Mouse (Mus musculus): ENCODE measurements around the gene Wfdc3. TPM values are rescaled to one million over a fixed set of nuclear protein-coding genes. Genes with fewer than 3 reads are reported as not detected.
A peak's percentile ranks its signal among the peaks of the same experiment; 100 is the strongest.
"Not testable (repeated sequence)": the region's sequence is repeated elsewhere in the genome, so short reads cannot be mapped to it uniquely, and the experiment has no call there.

Wfdc3 gene
- total and polyA plus RNA-seq, 3 experiments = 0.17 to 0.32 (median 0.24) TPM

DNA sequence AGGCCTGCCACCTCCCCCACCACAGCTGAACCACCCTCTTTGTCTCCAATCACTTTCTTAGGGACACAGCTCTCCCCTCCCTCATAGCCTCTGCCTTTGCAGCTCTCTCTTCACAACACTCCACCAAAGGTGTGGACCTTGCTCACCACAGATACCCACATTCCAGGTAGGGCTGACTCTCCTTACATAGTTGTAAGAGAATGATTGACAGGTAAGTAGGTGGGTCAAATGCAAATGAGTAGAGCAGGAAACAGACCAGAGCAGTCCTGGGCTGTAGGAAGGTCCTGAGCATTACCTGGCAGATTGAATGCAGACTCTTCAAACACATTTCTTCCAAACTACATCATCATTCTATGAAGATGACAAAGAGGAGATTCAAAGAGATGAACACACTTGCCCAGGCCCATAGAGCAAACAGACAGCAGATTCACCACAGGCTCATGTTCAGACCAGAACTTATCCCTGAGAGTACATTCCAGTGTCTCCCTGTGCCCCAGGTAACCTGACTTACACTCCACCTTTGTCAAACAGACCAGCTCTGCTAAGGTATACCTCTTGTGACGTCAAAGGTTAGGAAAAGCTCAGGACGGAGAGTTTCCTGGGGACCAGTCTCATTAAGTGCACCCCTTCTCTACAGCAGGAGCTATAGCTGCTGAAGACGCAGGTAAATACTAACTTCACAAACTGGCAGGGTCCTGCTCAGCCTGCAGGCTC is 8.2 kb downstream of the Wfdc3 start:
- DNase-seq = no peak

DNA sequence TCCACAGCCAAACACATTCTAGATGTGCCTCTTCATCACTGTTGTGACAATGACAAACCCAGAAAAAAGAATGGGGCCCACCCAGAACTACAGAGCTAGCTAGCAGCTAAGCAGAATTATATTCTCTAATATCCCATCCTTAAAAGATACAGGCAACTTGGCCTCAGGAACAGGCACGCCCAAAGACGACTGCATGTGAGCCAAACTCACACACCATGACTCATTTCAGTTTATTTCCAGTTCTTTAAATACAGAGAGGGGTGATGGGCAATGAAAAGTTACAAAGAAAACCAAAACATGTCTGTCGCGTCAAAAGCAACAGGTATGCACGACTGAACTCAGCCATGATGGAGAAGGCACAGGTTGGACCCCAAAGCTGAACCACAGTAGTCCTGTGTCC is 10.3 kb downstream of the Wfdc3 start:
- no peak for DNase-seq

DNA sequence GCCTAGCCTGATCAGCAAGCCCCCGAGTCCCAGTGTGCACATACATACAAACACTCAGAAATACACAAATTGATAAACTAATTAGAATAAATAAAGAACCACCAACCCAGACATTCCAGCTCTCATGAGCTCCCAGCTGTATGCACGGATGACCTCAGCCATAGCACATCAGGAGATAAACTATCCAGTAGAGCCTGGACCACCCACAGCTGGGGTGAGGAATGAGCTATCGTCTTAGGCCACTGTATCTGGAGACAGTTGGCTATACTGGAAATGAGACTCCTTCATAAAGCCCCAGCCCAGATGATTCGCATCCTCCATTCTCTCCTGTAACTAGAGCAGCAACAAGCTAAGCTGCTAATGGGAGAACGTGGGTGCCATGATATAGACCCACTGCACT is 10.9 kb downstream of the Wfdc3 start:
- no peak for DNase-seq

DNA sequence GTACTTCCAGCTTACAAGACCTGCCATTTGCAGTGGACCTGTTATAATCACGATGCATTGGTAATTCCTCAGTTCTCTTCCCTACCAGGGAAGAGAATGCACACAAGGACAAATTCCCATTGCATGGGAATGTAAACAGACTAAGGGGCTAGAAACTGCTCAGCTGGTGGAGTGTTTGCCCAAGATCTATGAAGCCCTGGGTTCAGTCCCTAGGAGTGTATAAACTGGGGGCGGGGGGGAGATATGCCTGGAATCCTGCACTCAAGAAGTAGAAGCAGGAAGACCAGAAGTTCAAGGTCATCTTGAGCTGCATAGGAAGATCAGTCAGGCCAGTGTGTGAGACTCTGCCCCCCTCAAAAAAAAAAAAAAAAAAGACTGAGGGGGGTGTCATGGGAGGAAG is 12.5 kb downstream of the Wfdc3 start:
- DNase-seq = no peak

DNA sequence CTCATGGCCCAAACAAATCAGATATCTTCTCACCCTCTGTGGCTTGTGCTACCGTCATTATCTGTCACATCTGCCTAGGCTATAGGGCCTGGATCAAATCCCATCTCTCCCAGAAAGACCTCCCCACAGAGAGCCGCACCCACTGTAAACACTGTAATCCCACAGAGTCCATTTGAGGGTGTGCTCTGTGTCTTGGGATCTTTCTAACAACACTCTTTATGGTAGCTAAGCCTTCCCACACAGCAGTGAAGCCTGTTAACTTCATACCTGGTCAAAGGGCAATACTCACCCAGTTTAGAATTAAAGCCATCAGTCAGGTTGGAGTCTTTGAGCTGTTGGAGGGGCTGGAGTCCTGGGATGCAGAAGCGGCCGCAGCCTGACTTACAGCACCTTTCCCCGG is 14.0 kb downstream of the Wfdc3 start:
- DNase-seq = no peak

DNA sequence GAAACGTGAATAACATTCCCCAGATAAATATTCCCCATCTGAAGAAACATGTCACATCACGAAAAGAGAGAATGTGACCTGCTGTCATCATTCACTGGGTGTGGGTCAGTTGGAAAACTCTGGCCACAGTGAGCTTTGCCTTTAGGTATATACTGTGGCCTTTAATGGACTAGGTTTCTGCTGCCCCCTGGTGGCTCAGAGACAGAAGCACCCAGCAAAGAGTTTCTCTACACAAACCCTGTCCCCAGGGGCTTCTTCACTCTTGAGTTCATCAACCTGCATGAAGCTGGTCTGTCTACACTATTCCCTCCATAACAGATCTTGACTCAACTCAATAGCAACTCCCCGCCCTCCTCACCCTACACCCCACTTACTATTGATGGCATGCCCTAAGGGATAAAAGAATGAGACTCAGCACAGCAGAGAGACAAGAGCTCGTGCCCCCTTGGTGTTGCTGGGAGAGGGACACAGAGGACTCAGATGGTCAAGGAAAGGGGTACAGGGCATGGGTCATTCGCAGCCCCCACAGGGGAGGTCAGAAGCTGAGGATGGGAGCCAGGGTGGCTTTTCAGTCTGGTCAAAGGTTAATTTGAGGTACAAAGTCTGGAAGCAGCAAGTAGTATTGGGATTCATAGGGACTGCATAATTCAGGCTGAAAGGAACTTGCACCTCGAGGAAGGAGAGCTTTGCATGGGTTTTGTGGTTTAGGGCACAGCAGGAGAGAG is 19.7 kb downstream of the Wfdc3 start:
- peak; percentile 62 for DNase-seq

DNA sequence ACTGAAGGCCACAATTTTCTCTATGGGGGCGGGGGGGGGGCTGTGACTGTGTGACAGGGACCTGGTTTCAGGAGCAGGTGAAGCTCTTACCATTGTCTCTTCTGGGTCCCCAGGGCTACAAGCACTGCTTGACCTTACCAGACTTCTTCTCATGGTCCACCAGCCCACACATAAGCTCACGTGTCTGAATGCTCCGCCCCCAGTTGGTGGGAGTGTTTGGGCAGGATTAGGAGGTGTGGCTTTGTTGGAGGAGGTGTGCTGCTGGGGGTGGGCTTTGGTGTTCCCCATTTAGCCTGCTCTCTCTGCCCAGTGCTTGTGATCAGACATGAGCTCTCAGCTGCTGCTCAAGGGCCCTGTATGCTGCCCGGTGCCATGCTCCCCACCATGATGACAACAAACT is 22.5 kb downstream of the Wfdc3 start:
- no peak for DNase-seq

DNA sequence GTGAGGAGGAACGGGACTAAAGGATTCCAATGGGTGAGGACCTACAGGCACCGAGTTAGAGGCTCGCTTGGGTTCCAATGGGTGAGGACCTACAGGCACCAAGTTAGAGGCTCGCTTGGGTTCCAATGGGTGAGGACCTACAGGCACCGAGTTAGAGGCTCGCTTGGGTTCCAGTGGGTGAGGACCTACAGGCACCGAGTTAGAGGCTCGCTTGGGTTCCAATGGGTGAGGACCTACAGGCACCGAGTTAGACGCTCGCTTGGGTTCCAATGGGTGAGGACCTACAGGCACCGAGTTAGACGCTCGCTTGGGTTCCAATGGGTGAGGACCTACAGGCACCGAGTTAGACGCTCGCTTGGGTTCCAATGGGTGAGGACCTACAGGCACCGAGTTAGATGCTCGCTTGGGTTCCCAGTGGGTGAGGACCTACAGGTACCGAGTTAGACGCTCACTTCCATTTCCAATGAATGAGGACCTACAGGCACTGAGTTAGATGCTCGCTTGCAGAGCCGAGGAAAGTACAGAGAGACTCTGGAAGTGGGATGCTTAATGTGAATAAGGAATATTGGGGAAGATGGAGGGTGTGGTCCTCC is 29.4 kb downstream of the Wfdc3 start:
- not testable (repeated sequence) for DNase-seq

DNA sequence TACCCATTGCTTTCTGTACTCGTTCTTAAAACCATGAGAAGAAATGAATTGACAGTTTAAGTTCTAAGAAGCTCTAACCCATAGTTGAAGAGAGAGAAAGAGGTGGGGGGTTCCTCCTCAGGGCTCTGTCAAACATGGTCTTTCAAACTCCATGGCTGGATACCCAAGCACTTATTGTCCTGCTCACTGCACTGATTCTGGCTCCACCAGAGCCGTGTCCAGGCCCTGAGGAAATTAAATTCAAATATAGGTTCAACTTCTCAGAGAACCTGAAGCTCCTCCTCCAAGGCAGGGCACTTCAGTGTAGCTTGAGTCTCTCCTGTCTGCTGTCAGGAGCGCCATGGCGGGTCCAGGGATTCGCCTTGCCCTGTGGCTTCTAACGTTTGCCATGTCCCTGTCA is 30.7 kb downstream of the Wfdc3 start, which contains the start of gene Spint5:
TSS of gene Spint5 (plus strand) at position 301 of the 400 bp plus-strand sequence.
- DNase-seq = no peak

DNA sequence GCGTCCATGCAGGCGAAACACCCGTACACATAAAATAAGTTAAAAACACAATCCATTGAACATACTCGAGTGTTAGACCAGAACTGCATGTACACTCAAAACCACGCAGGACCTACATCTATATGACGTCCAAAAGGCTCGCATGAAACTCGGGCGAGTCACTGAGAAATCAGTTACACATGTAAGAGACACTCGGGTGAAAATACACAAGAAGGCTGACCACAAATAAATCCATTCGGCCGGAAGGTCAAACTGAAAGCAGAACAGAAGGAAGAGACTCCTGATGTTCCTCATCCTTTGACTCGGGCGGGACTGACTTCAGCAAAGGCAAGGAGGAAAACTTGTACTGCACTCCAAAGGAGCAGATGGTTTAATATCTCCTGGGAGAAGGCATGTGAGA is 39.7 kb downstream of the Wfdc3 start:
- no peak for DNase-seq

DNA sequence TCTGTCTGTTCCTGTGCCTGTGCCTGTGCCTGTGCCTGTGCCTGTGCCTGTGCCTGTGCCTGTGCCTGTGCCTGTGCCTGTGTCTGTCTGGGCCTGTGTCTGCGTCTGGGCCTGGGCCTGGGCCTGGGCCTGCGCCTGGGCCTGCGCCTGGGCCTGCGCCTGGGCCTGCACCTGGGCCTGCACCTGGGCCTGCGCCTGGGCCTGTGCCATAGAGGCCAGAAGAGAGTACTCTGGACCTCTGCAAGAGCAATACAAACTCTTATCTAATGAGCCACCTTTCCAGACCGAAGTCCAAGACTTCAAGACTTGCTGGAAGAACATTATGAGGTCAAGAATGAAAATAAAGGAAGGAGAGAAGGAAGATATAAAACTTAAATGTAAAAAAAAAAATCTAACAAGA is 40.4 kb downstream of the Wfdc3 start:
- no peak for DNase-seq

DNA sequence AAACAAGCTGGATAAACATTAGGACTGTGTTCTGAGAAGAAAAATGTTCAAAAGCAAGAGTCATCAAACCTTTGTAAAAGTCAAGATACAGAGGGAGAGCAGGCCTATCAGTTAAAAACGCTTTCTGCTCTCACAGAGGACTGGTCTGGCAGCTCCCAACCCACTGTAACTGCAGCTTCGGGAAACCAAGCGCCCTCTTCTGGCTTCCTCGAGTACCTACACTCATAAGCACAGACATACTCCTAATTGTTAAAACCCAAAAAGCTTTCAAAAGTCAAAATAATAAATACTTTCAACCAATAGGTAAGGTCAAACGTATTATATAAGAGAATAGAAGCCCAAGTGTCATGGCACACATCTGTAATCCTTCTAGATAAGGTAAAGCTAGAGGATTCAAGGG is 41.5 kb downstream of the Wfdc3 start:
- DNase-seq = no peak

DNA sequence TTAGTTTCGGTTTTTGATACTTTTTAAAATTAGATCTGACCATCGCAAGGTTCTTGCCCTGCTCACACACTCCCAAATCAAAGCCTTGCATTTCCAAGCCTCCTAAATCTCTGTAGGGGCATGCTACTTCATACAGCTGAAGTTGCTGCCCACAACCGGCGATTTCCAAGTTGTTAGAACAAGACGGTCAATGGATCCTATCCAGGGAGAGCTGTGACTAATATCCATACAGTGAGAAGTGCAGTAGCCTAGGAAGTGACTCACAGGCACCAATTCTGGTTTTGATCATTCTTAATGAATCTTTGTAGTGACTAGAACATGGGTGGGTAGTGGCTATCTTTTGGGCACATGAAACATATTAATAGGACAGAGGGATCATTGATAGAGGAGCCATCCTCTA is 44.0 kb downstream of the Wfdc3 start:
- no peak for DNase-seq

DNA sequence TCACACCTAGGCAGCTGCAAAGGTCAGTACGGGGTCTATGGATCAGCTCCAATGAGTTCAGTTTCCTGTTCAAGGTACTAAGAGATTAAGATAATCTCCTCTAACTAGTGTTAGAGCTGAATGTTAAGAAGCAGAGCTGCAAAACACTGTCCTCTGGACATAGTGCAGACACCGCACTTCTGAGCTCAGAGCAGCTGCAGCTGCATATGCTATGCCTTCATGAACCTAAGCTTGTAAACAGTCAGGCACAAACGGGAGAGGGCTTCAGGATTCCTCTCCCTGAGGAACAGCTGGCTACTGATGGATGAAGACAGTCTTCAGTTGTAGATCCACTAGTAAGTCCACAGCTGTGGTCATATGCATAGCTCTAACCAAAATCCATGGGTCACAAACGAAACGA is 44.8 kb downstream of the Wfdc3 start:
- no peak for DNase-seq

DNA sequence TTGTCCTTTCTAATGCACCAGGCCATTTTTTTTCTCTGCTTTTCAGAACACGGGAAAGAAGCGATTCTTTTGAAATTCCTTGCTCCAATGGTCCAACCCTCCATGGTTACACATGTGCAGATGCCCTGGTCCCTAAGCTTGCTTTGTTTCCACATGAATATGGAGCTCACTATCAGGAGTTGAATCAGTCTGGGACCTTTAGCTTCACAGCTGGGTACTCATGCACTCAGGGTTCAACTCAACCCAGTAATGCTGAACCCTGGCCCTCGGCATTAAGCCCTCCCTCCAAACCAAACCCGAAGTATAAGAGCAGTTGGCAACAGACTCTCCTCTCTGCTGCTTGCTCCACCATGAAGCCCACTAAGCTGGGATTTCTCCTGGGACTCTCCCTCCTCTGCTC is 47.5 kb downstream of the Wfdc3 start, which contains the start of gene Spint4:
TSS of gene Spint4 (plus strand) at position 301 of the 400 bp plus-strand sequence.
- no peak for DNase-seq

DNA sequence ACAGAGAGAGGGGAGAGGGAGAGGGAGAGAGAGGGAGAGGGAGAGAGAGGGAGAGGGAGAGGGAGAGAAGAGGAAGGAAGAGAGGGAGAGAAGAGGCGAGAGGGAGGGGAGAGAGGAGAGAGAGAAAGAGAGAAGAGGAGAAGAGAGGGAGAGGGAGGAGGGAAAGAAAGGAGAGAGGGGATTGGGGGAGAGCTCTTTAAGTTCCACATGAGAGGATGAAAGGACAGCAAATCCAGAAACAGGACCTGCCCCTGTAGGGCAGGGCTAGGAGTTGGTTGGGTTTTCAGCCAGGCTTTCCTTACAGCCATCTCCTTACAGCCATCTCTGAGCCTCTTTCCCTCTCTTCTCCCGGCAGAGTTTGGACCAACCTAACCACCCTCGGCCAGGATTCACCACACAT is 60.9 kb downstream of the Wfdc3 start, which contains the start of gene Wfdc13:
TSS of gene Wfdc13 (plus strand) at position 301 of the 400 bp plus-strand sequence.
- no peak for DNase-seq

Other genes starting within 250 kb of the Wfdc3 start
- 10 to 100 TPM; 72.7 to 98.8 TPM for gene Pigt, start 248.4 kb downstream of the Wfdc3 start, total RNA-seq (2021)
- 216 and 218 TPM in 2 replicates for gene Pigt, start 248.4 kb downstream of the Wfdc3 start, polyA plus RNA-seq (2012; rRNA removed)
- not detected for gene Wfdc2, start 183.5 kb downstream of the Wfdc3 start, total RNA-seq (2021)
- gene Wfdc2, start 183.5 kb downstream of the Wfdc3 start, polyA plus RNA-seq (2012; rRNA removed) = 0.51 and 0.73 TPM in 2 replicates
- not detected for gene Spint3, start 172.5 kb downstream of the Wfdc3 start, total RNA-seq (2021)
- not detected in 2 replicates for gene Spint3, start 172.5 kb downstream of the Wfdc3 start, polyA plus RNA-seq (2012; rRNA removed)
- under 1 TPM in 1 of 2 experiments, not detected in 1; 0.52 TPM for gene Wfdc6a, start 160.5 kb downstream of the Wfdc3 start, total RNA-seq (2021)
- gene Wfdc6a, start 160.5 kb downstream of the Wfdc3 start, polyA plus RNA-seq (2012; rRNA removed) = 0.62 and 1.0 TPM in 2 replicates
- not detected for gene Eppin, start 152.3 kb downstream of the Wfdc3 start, total RNA-seq (2021)
- gene Eppin, start 152.3 kb downstream of the Wfdc3 start, polyA plus RNA-seq (2012; rRNA removed) = 0.29 TPM in 1 of 2 replicates, not detected in the other
- not detected for gene Wfdc6b, start 132.4 kb downstream of the Wfdc3 start, total RNA-seq (2021)
- gene Wfdc6b, start 132.4 kb downstream of the Wfdc3 start, polyA plus RNA-seq (2012; rRNA removed) = not detected in 2 replicates
- gene Wfdc8, start 132.3 kb downstream of the Wfdc3 start, total RNA-seq (2021) = not detected
- 0.07 and 1.8 TPM in 2 replicates for gene Wfdc8, start 132.3 kb downstream of the Wfdc3 start, polyA plus RNA-seq (2012; rRNA removed)
- not detected for gene Wfdc16, start 107.1 kb downstream of the Wfdc3 start, total RNA-seq (2021)
- gene Wfdc16, start 107.1 kb downstream of the Wfdc3 start, polyA plus RNA-seq (2012; rRNA removed) = not detected in 2 replicates
- gene Wfdc10, start 89.9 kb downstream of the Wfdc3 start, total RNA-seq (2021) = not detected
- gene Wfdc10, start 89.9 kb downstream of the Wfdc3 start, polyA plus RNA-seq (2012; rRNA removed) = not detected in 2 replicates
- not detected for gene Wfdc9, start 89.3 kb downstream of the Wfdc3 start, total RNA-seq (2021)
- not detected in 2 replicates for gene Wfdc9, start 89.3 kb downstream of the Wfdc3 start, polyA plus RNA-seq (2012; rRNA removed)
- not detected for gene Wfdc11, start 71.8 kb downstream of the Wfdc3 start, total RNA-seq (2021)
- gene Wfdc11, start 71.8 kb downstream of the Wfdc3 start, polyA plus RNA-seq (2012; rRNA removed) = not detected in 2 replicates
- not detected for gene Wfdc13, start 60.8 kb downstream of the Wfdc3 start, total RNA-seq (2021)
- 0.13 TPM in 1 of 2 replicates, not detected in the other for gene Wfdc13, start 60.8 kb downstream of the Wfdc3 start, polyA plus RNA-seq (2012; rRNA removed)
- not detected for gene Spint4, start 47.4 kb downstream of the Wfdc3 start, total RNA-seq (2021)
- gene Spint4, start 47.4 kb downstream of the Wfdc3 start, polyA plus RNA-seq (2012; rRNA removed) = not detected in 2 replicates
- gene Spint5, start 30.6 kb downstream of the Wfdc3 start, total RNA-seq (2021) = not detected
- not detected in 2 replicates for gene Spint5, start 30.6 kb downstream of the Wfdc3 start, polyA plus RNA-seq (2012; rRNA removed)
- gene Dnttip1, start 52 bp upstream of the Wfdc3 start, total RNA-seq (2021) = 10 to 100 TPM; 34.9 to 41.8 TPM
- 29.7 and 44.4 TPM in 2 replicates for gene Dnttip1, start 52 bp upstream of the Wfdc3 start, polyA plus RNA-seq (2012; rRNA removed)
- 1 to 10 TPM; 2.5 to 5.2 TPM for gene Ube2c, start 24.0 kb upstream of the Wfdc3 start, total RNA-seq (2021)
- 7.1 and 9.1 TPM in 2 replicates for gene Ube2c, start 24.0 kb upstream of the Wfdc3 start, polyA plus RNA-seq (2012; rRNA removed)
- gene Tnnc2, start 34.0 kb upstream of the Wfdc3 start, total RNA-seq (2021) = not detected
- not detected in 2 replicates for gene Tnnc2, start 34.0 kb upstream of the Wfdc3 start, polyA plus RNA-seq (2012; rRNA removed)
- gene Snx21, start 39.9 kb upstream of the Wfdc3 start, total RNA-seq (2021) = 10 to 100 TPM; 26.5 to 43.1 TPM
- gene Snx21, start 39.9 kb upstream of the Wfdc3 start, polyA plus RNA-seq (2012; rRNA removed) = 109 and 111 TPM in 2 replicates
- gene Acot8, start 59.0 kb upstream of the Wfdc3 start, total RNA-seq (2021) = 10 to 100 TPM; 28.3 to 30.4 TPM
- gene Acot8, start 59.0 kb upstream of the Wfdc3 start, polyA plus RNA-seq (2012; rRNA removed) = 59.2 and 64.4 TPM in 2 replicates
- 1 to 10 TPM; 3.5 to 5.7 TPM for gene Zswim3, start 59.2 kb upstream of the Wfdc3 start, total RNA-seq (2021)
- 2.3 and 2.5 TPM in 2 replicates for gene Zswim3, start 59.2 kb upstream of the Wfdc3 start, polyA plus RNA-seq (2012; rRNA removed)
- 10 to 100 TPM; 11.0 to 11.7 TPM for gene Zswim1, start 76.8 kb upstream of the Wfdc3 start, total RNA-seq (2021)
- 19.7 and 21.8 TPM in 2 replicates for gene Zswim1, start 76.8 kb upstream of the Wfdc3 start, polyA plus RNA-seq (2012; rRNA removed)
- not detected for gene Spata25, start 82.6 kb upstream of the Wfdc3 start, total RNA-seq (2021)
- not detected in 2 replicates for gene Spata25, start 82.6 kb upstream of the Wfdc3 start, polyA plus RNA-seq (2012; rRNA removed)
- gene Ctsa, start 86.9 kb upstream of the Wfdc3 start, total RNA-seq (2021) = 100 to 1,000 TPM; 114 to 124 TPM
- 304 and 353 TPM in 2 replicates for gene Ctsa, start 86.9 kb upstream of the Wfdc3 start, polyA plus RNA-seq (2012; rRNA removed)
- gene Neurl2, start 87.5 kb upstream of the Wfdc3 start, total RNA-seq (2021) = 1 to 10 TPM; 1.4 to 2.7 TPM
- 5.6 and 6.7 TPM in 2 replicates for gene Neurl2, start 87.5 kb upstream of the Wfdc3 start, polyA plus RNA-seq (2012; rRNA removed)
- 10 to 100 TPM; 21.1 to 36.6 TPM for gene Pltp, start 111.8 kb upstream of the Wfdc3 start, total RNA-seq (2021)
- 63.9 and 72.0 TPM in 2 replicates for gene Pltp, start 111.8 kb upstream of the Wfdc3 start, polyA plus RNA-seq (2012; rRNA removed)
- gene Pcif1, start 133.4 kb upstream of the Wfdc3 start, total RNA-seq (2021) = 10 to 100 TPM; 45.1 to 51.6 TPM
- 66.3 and 67.2 TPM in 2 replicates for gene Pcif1, start 133.4 kb upstream of the Wfdc3 start, polyA plus RNA-seq (2012; rRNA removed)
- gene Zfp335, start 165.8 kb upstream of the Wfdc3 start, total RNA-seq (2021) = 10 to 100 TPM; 16.7 to 21.9 TPM
- 37.4 TPM in 2 replicates for gene Zfp335, start 165.8 kb upstream of the Wfdc3 start, polyA plus RNA-seq (2012; rRNA removed)
- gene Mmp9, start 194.8 kb upstream of the Wfdc3 start, total RNA-seq (2021) = 1 to 10 TPM; 1.4 to 2.1 TPM
- 1.6 and 3.4 TPM in 2 replicates for gene Mmp9, start 194.8 kb upstream of the Wfdc3 start, polyA plus RNA-seq (2012; rRNA removed)
- 1 to 10 TPM; 3.5 to 5.4 TPM for gene Slc12a5, start 214.9 kb upstream of the Wfdc3 start, total RNA-seq (2021)
- 21.4 and 27.6 TPM in 2 replicates for gene Slc12a5, start 214.9 kb upstream of the Wfdc3 start, polyA plus RNA-seq (2012; rRNA removed)